Mouse (Mus musculus): ENCODE results near the gene Cks1b.

DNA sequence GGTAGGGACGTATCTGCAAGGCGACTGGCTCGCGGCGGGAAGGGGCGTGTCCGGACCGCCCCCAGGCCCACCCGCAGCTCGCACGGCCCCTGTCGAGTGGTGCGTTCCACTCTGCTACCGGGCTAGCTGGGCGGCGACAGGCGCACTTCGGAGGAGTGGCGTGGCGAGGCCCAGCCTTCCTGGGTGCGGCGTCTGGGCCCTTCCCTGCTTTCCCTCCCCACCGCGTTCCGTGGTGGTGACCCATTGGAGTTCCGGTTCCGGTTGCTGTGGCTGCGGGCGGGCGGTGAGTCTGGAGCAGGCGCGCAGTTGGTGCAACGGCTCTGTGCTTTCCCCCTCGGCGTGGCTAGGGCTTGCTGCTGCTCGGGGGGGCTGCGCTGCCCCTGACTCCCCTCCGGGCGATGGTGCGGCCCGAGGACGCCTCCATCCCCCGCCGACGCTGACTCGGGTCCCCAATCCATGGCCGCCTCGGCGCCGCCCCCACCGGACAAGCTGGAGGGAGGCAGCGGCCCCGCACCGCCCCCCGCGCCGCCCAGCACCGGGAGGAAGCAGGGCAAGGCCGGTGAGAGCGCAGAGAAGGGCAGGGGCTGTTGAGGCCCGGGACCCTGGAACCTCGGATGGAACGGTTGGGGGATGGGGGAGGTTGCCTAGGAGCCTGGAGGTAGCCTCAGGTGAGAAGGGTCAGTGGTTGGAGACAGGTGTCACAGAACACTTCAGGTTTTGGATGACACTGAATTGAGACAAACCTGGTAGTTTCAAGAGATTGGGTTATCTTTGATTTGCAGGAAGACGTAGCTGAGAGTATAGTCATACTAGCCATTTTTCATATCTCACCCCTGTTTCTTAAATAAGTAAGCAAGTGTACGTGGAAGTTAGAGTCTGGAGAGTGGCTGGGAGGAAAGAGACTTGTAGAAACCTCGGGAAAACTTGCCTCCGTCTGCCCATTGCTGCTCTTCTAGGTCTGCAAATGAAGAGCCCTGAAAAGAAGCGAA is 12.3 kb upstream of the Cks1b start, which contains the start of gene Pygo2:
- TF ChIP-seq CTCF (IDR thresholded peaks at IDR 0.05; ENCODE audit: borderline replicate concordance, extremely low read depth, insufficient read depth, insufficient read length) (no peak), POLR2A (IDR thresholded peaks at IDR 0.05; ENCODE audit: borderline replicate concordance, extremely low read depth, insufficient read depth, insufficient read length, poor library complexity, severe bottlenecking) (peak; percentile 53; the same call in 1 of the 2 replicates)

Data from brain, embryonic 14.5 days (tissue).